Mouse (Mus musculus): ENCODE measurements around the gene Afap1.

The Afap1 gene

DNA sequence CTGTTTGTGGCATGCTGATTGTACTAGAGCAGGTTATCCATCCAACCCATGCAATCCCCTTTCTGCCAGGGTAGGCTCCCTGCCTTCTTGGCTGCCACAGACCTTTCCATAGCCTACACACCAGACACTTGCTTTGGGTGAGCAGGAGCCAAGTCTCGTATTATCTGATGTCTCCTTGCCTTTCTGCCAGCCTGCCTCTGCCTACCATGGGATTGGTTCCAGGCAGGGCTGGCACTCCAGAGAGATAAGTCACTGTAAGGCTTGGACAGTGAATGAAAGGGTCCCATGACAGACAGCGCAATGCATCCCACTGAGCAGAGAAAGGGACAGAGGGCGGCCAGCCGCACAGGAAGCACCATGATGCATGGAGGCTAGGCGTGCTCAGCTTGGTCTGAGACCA, 146.5 kb downstream of the Afap1 start:
- DNase-seq (ENCODE audit: low spot score in 2 of 2): no peak

DNA sequence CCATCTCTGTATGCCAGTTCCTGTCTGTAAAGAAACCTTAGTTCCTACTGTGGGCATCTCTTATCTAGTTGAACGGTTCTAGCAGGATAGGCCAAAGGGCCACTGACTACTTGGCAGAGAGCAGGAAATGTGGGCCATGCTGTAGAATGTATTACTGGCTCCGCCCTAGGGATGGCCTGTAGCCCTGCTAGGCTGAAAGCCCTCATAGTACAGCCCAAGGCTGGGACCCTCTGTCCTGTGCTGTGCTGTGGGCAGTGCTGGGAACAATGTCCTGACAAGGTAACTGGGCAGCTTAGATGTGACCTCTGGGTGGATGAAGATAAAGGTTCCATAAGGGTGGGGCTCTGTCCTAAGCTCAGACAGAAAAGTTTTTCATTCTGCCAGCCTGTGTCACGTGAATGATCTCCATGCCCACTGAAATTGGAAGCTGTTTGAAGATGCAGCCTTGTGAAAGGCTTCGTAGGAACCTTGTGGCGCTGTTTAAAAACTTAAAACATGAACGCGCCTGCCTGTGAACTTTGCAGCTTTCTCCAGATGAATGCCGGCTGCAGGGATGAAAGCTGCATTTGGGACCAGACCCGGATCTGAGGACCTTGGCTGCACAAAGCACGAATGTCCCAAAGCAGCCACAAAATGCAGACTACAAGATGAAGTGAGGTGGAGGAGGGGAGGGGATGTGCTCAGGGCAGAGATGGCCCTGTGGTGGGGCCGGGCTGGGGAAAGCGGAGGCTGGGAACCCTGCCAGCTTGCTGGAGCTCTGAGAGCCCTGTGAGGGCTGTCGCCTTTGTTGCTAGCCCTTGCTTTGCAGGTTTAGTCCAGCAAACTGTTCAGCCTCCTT, 147.5 kb downstream of the Afap1 start:
- DNase-seq (ENCODE audit: low spot score in 2 of 2): peak in 1 of 2 experiments; percentile 42

GRCm38 (mm10) chr5:36041236-36041562, 148.1 kb downstream of the Afap1 start:
- DNase-seq (ENCODE audit: low spot score in 2 of 2): no peak

GRCm38 (mm10) chr5:36041756-36042155, 148.6 kb downstream of the Afap1 start:
- no peak for DNase-seq (ENCODE audit: low spot score in 2 of 2)

DNA sequence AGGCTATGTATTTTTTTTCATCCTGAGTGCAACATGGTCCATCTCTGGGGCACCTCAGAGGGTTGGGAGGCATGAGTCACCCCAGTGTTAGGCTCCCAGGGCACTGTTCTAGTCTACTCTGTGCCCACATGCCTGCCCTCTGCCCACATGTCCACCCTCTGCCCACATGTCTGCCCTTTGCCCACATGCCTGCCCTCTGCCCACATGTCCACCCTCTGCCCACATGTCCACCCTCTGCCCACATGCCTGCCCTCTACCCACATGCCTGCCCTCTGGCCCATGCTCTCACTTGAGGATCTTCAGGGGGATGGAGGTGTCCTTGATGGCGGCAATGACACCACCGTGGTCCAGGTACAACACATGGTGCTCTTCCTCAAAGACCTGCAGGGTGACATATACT, 150.0 kb downstream of the Afap1 start:
- no peak for DNase-seq (ENCODE audit: low spot score in 2 of 2)

Data from frontal cortex, postnatal 10 days (tissue).